Mouse (Mus musculus) urinary bladder, adult 18-20 months (tissue): Measurements from ENCODE around the gene Neu3.

ENCODE experiments used
- DNase-seq, 2 experiments: peaks; one replicate each; pipeline ENCODE4 v3.0.0; 2022; ENCODE audit warnings: low spot score in 2 of 2, mixed read lengths in 2 of 2

The Neu3 gene

GRCm38 (mm10) chr7:99795192-99795981 is 32.8 kb downstream of the Neu3 start:
- DNase-seq: no peak

DNA sequence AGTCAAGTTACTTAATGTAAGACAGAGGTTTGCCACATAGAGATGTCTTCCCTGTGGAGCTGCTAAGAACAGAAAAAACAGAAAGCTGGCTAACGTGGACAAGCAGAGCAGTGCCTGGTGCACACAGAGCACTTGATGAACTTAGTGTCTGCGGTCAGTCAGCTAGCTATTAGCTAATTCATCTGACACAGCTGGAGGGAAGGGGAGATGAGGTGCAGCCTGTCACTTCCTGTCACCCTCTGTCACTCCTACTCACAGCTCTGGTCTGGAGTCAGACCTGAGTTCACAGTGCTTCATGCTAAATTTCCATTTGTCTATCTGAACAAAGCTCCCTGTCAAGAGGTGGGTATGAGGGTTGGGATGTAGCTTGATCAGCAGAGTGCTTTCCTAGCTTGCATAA is 34.1 kb downstream of the Neu3 start:
- DNase-seq: no peak

GRCm38 (mm10) chr7:99790816-99791215 is 37.4 kb downstream of the Neu3 start:
- no peak for DNase-seq

DNA sequence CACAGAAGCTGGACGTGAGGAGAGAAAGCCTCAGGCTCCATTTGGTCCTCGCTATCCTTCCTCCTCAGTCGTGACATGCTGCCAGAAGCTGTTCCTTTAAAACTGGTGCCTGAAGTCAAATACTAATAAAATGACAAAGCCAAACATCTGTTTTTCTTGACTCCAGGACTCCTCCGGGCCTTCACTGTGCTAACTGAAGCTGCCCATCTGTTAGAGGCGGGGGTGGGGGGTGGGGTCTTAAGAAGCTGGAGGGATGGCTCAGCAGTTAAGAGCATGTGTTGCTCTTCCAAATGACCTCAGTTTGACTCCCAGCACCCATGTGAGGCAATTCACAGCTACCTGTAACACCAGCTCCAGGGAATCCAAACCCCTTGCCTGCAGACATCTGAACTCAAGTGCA is 39.7 kb downstream of the Neu3 start:
- DNase-seq: no peak

DNA sequence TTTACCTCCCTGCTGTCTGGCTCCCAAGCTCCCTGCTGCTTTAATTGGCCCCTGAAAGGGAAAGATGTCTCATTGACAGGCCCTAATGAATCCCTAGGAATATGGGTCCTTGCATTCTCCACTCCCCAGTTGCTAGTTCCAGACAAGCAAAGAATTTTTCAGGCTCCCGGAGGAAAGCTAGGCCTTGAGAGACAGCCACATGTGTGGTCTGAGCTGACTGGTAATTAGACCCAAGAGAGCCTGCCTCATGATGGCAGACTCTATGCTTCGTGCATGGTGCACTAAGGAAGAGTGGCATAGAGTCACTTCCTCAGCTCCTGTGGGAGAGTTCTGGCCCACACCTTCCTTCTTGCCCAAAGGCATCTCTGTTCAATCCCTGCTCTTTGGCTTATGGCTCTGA is 40.3 kb downstream of the Neu3 start:
- DNase-seq: no peak

DNA sequence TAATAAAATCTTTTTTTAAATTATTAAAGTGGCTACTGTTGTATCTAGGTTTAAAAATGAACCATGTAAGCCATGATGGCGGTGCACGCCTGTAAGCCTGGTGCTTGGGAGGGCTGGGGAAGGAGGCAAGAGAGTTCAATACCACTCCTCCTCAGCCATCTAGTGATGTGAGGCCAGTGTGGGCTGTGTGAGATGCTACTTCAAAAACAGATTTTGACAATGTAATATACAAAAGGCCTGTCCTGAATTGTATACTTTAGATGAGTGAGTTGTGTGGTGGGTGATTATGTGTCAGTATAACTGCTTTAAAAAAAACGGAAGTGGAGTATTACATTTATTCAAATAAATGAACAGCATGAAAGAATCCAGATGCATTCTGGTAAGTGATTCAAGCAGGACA is 41.4 kb downstream of the Neu3 start:
- no peak for DNase-seq

- DNase-seq: no peak
These were observed 42.7 kb downstream of the Neu3 start for GRCm38 (mm10) chr7:99785553-99785952.

GRCm38 (mm10) chr7:99783421-99783820 is 44.8 kb downstream of the Neu3 start:
- DNase-seq: no peak

DNA sequence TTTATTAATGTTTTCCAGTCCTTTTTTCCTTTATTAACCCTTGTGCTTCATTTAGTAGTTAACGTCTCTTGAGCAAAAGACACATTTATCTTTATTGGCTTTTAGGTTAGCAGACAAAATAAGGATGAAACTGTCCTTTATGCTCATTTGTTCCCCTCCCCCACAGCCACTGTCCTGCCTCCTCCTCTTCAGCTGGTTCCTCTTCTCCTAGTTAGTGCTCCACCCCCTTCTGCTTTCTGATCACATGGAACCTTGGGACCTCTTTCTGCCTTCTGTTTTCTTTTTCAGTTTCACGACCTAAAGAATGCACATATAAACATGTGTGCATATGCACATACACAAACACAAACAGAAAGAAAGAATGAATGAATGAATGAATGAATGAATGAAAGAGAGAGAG is 46.3 kb downstream of the Neu3 start:
- no peak for DNase-seq

- DNase-seq: no peak
These were observed 46.8 kb downstream of the Neu3 start for GRCm38 (mm10) chr7:99781385-99781784.

DNA sequence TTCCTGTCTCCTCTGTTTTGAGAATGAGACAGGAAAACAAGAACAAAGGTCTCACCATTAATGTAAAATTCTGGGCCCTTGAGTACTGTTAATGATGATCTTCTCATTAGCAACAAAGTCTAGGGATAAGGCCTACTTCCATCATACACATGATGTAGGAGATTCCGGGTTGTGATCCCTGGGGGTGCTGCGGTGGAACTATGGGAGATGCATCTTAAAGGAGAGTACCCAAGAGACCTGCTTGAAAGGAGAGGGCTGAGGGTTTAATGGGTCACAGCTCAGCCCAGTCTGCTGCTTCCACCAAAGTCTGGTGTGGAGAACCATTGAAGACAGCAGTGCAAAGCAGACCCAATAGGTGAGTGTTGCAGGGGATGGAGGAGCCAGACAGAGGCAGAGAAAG is 65.0 kb downstream of the Neu3 start, which contains the start of gene Olfr521:
TSS of gene Olfr521 (plus strand) at position 301 of the 400 bp plus-strand sequence.
- no peak for DNase-seq
